Comparison of ENCODE assay signal across 8 mouse cellular contexts in genomic region chr13:48994903-48995302, GRCm38 (mm10). TPM values are rescaled to one million over a fixed set of nuclear protein-coding genes. Genes with fewer than 3 reads are reported as not detected.
DNase-seq lines count a peak whose midpoint lies in the region; ATAC-seq lines count a peak whose summit lies in the region.

No protein-coding gene starts in this region.

- WGBS in heart, embryonic 12.5 days, result 32% methylated on average over 3 of the region's 3 CpGs
- 12% methylated on average over 3 of the region's 3 CpGs for WGBS in forebrain, embryonic 15.5 days
- 3% methylated on average over 3 of the region's 3 CpGs for WGBS in midbrain, embryonic 16.5 days

- ATAC-seq in heart, embryonic 12.5 days (ENCODE audit: insufficient number of reproducible peaks, low FRiP score), result peak; percentile 55; the same call in 1 of the 2 replicates
- ATAC-seq in forebrain, embryonic 15.5 days (replicated peaks), result peak; percentile 58; the same call in 1 of the 2 replicates
- peak; percentile 92 for ATAC-seq in midbrain, embryonic 16.5 days

- peaks cover 7% of the 10 kb centered on the region; the same call in 1 of the 2 replicates for H3K4me1 ChIP-seq in heart, embryonic 12.5 days (replicated peaks)
- H3K4me1 ChIP-seq in forebrain, embryonic 15.5 days, result peaks cover 6% of the 10 kb centered on the region
- peaks cover 11% of the 10 kb centered on the region for H3K4me1 ChIP-seq in midbrain, embryonic 16.5 days (ENCODE audit: control insufficient read depth, insufficient read depth, low read length)

- no peak for DNase-seq in heart, adult 11 months
- DNase-seq in CD8-positive naive resting alpha-beta T cell, adult 2 months (ENCODE audit: low read depth in 2 of 2, low spot score in 2 of 2), result peak; percentile 38 to 44
- DNase-seq in c-Kit-positive CD71-positive TER-119-positive erythroid progenitor cells, embryonic 14.5 days (ENCODE audit: low spot score), result no peak
- DNase-seq in urinary bladder, postnatal 25 days (ENCODE audit: low spot score), result no peak
- no peak for DNase-seq in gastrocnemius, postnatal 4 days (ENCODE audit: low spot score in 2 of 2)

- no peaks in the 10 kb centered on the region for H3K9me3 ChIP-seq in heart, embryonic 12.5 days (replicated peaks)
- no peaks in the 10 kb centered on the region for H3K9me3 ChIP-seq in forebrain, embryonic 15.5 days
- no peaks in the 10 kb centered on the region for H3K9me3 ChIP-seq in midbrain, embryonic 16.5 days (replicated peaks; ENCODE audit: control insufficient read depth, low read length, poor library complexity, severe bottlenecking)

- no peak overlapping the region for H3K4me2 ChIP-seq in heart, embryonic 12.5 days
- H3K4me2 ChIP-seq in forebrain, embryonic 15.5 days (replicated peaks), result no peak overlapping the region
- H3K4me2 ChIP-seq in midbrain, embryonic 16.5 days (ENCODE audit: low read length), result peak overlapping the region; percentile 6; the same call in 1 of the 2 replicates

- H3K27ac ChIP-seq in heart, embryonic 12.5 days (ENCODE audit: poor library complexity, severe bottlenecking), result no peak overlapping the region
- H3K27ac ChIP-seq in forebrain, embryonic 15.5 days (replicated peaks), result no peak overlapping the region
- H3K27ac ChIP-seq in midbrain, embryonic 16.5 days (ENCODE audit: low read length), result peak overlapping the region; percentile 49; the same call in 1 of the 2 replicates

- H3K27me3 ChIP-seq in heart, embryonic 12.5 days (replicated peaks), result no peaks in the 10 kb centered on the region
- H3K27me3 ChIP-seq in forebrain, embryonic 15.5 days, result no peaks in the 10 kb centered on the region
- no peaks in the 10 kb centered on the region for H3K27me3 ChIP-seq in midbrain, embryonic 16.5 days (ENCODE audit: control insufficient read depth, insufficient read depth, low read depth, low read length)

- H3K36me3 ChIP-seq in heart, embryonic 12.5 days, result no peaks in the 10 kb centered on the region
- no peaks in the 10 kb centered on the region for H3K36me3 ChIP-seq in forebrain, embryonic 15.5 days
- no peaks in the 10 kb centered on the region for H3K36me3 ChIP-seq in midbrain, embryonic 16.5 days (ENCODE audit: control insufficient read depth, insufficient read depth, low read length)

- H3K4me3 ChIP-seq in heart, embryonic 12.5 days, result no peak overlapping the region
- no peak overlapping the region for H3K4me3 ChIP-seq in forebrain, embryonic 15.5 days
- no peak overlapping the region for H3K4me3 ChIP-seq in midbrain, embryonic 16.5 days (ENCODE audit: low read depth, low read length)

- H3K9ac ChIP-seq in heart, embryonic 12.5 days, result no peak overlapping the region
- no peak overlapping the region for H3K9ac ChIP-seq in forebrain, embryonic 15.5 days (replicated peaks)
- H3K9ac ChIP-seq in midbrain, embryonic 16.5 days (ENCODE audit: low read depth, low read length), result no peak overlapping the region

RNA-seq across cellular contexts. Expression of gene Fam120a, which starts 27.1 kb away (rescaled TPM):
- 20.7 and 23.5 TPM in 2 replicates for polyA plus RNA-seq in heart, embryonic 12.5 days (2016; fragmentation: Nextera tagmentation; extraction: Ambion mirVana)
- 13.9 and 14.4 TPM in 2 replicates for polyA plus RNA-seq in forebrain, embryonic 15.5 days (2015; fragmentation: Nextera tagmentation; extraction: Ambion mirVana)
- polyA plus RNA-seq in midbrain, embryonic 16.5 days (2015; fragmentation: Nextera tagmentation; extraction: Ambion mirVana), result 9.6 and 10.0 TPM in 2 replicates
- total RNA-seq in gastrocnemius, postnatal 4 days (2021), result 100 to 1,000 TPM; 132 to 135 TPM

Comparison
In these comparisons a context has a peak if more than half of its experiments do, and no peak if none do; other contexts are left out.
1. DNase-seq: peak in CD8-positive naive resting alpha-beta T cell, adult 2 months (2 of 2); none in heart, adult 11 months (single experiment), c-Kit-positive CD71-positive TER-119-positive erythroid progenitor cells, embryonic 14.5 days (single experiment), urinary bladder, postnatal 25 days (single experiment) and gastrocnemius, postnatal 4 days (0 of 2).
2. Peak in every context shown above with its lines, with median percentiles within 50 percentile points of each other: ATAC-seq.